Mouse (Mus musculus): Measurements from ENCODE around the gene Fxyd4. TPM values are rescaled to one million over a fixed set of nuclear protein-coding genes. Genes with fewer than 3 reads are reported as not detected.

The Fxyd4 gene
- total and polyA plus RNA-seq, 3 experiments: 0.22 TPM; not detected in 2

DNA sequence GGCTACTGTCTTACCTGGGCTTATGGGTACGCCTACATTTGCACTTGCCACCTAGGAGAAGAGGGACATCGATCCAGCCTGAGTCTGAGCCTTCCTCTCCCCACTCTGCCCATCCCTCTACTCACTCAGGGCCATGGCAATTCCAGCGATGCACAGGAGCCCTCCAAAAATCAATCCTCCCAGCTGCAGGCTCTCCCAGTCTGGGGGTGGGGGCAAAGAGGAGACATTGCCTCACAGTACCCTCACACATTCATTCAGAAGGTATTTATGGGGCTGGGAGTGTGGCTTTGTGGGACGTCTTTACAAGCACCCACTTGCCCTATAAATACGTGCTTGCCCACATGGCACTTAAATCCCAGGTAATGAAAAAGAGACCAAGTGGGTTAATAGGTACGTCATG is 3.2 kb downstream of the Fxyd4 start (continued):
- TF ChIP-seq UBTF (IDR thresholded peaks at IDR 0.05; ENCODE audit: borderline replicate concordance, insufficient read depth, low read depth, low read length): no peak
- no peak for TF ChIP-seq TBP (IDR thresholded peaks at IDR 0.05; ENCODE audit: low read depth, low read length)

- Histone ChIP-seq H3K27me3 (ENCODE audit: control insufficient read depth in 1 of 2, insufficient read depth in 2 of 2, low read length in 2 of 2) (no peaks in the 10 kb centered on the region), H3K9ac (ENCODE audit: control insufficient read depth, low read depth, low read length, poor library complexity, severe bottlenecking) (no peak overlapping the region), H3K4me3 (ENCODE audit: control insufficient read depth in 1 of 2, insufficient read depth in 1 of 2, low read depth in 2 of 2, low read length in 2 of 2) (no peak overlapping the region), H3K4me1 (ENCODE audit: control insufficient read depth in 1 of 2, insufficient read depth in 2 of 2, low read length in 2 of 2) (0 out of 4 replicates have a peak, but pooled peaks cover 0 to 3% of the 10 kb centered on the region in 2 experiments), H3K36me3 (ENCODE audit: control insufficient read depth in 1 of 2, insufficient read depth in 2 of 2, low read length in 2 of 2) (no peaks in the 10 kb centered on the region), H3K9me3 (replicated peaks; ENCODE audit: insufficient read depth, low read length) (no peaks in the 10 kb centered on the region), H3K79me2 (ENCODE audit: control insufficient read depth, insufficient read depth, low read length, poor library complexity) (no peaks in the 10 kb centered on the region), H3K27ac (ENCODE audit: control insufficient read depth, low read depth, low read length) (no peak overlapping the region)
- DNase-seq (ENCODE audit: low read depth, low spot score): peak; percentile 79
- no peak for TF ChIP-seq JUND (IDR thresholded peaks at IDR 0.05; ENCODE audit: low read depth, low read length)
- peak; percentile 51 for TF ChIP-seq SMC3 (IDR thresholded peaks at IDR 0.05; ENCODE audit: low read depth, low read length)
- no peak for TF ChIP-seq MXI1 (IDR thresholded peaks at IDR 0.05; ENCODE audit: low read depth, low read length)
- no peak for TF ChIP-seq NRF1 (IDR thresholded peaks at IDR 0.05; ENCODE audit: insufficient read depth, low read depth, low read length, poor library complexity, severe bottlenecking)
- TF ChIP-seq POLR2A (IDR thresholded peaks at IDR 0.05; ENCODE audit: control insufficient read depth in 1 of 2, insufficient read depth in 1 of 2, low read depth in 1 of 2, low read length in 2 of 2, poor library complexity in 1 of 2): no peak; a peak in 1 of 4 replicates
- 0 out of 2 replicates have a peak, but pooled peaks have one; percentile 13 for TF ChIP-seq ZC3H11A (IDR thresholded peaks at IDR 0.05; ENCODE audit: low read depth, low read length)
- TF ChIP-seq MYB (IDR thresholded peaks at IDR 0.05; ENCODE audit: low read depth, low read length): no peak
- TF ChIP-seq MAX (IDR thresholded peaks at IDR 0.05; ENCODE audit: low read length): no peak
- TF ChIP-seq SIN3A (IDR thresholded peaks at IDR 0.05; ENCODE audit: low read length): no peak
- TF ChIP-seq POLR2AphosphoS2 (IDR thresholded peaks at IDR 0.05; ENCODE audit: low read length): peak; percentile 5; the same call in 1 of the 2 replicates
- TF ChIP-seq RCOR1 (IDR thresholded peaks at IDR 0.05; ENCODE audit: low read depth, low read length): peak; percentile 79
- TF ChIP-seq RAD21 (IDR thresholded peaks at IDR 0.05; ENCODE audit: low read depth, low read length): peak; percentile 45
- TF ChIP-seq USF2 (IDR thresholded peaks at IDR 0.05; ENCODE audit: borderline replicate concordance in 1 of 2, insufficient read depth in 1 of 2, low read depth in 1 of 2, low read length in 2 of 2): no peak
- no peak for TF ChIP-seq HCFC1 (IDR thresholded peaks at IDR 0.05; ENCODE audit: low read depth, low read length)
- TF ChIP-seq ETS1 (IDR thresholded peaks at IDR 0.05; ENCODE audit: low read depth, low read length): peak; percentile 49
- TF ChIP-seq ZNF384 (IDR thresholded peaks at IDR 0.05; ENCODE audit: low read depth, low read length): no peak
- TF ChIP-seq TCF12 (IDR thresholded peaks at IDR 0.05; ENCODE audit: low read depth, low read length): no peak
- TF ChIP-seq MAZ (IDR thresholded peaks at IDR 0.05; ENCODE audit: low read depth, low read length): no peak
- no peak for TF ChIP-seq CHD2 (IDR thresholded peaks at IDR 0.05; ENCODE audit: low read length)
- no peak for TF ChIP-seq MEF2A (IDR thresholded peaks at IDR 0.05; ENCODE audit: extremely low read depth, insufficient replicate concordance, low read depth, low read length, poor library complexity, severe bottlenecking)
- TF ChIP-seq GABPA (IDR thresholded peaks at IDR 0.05; ENCODE audit: low read depth, low read length): no peak
- no peak for TF ChIP-seq CHD1 (IDR thresholded peaks at IDR 0.05; ENCODE audit: low read depth, low read length)
- TF ChIP-seq UBTF (IDR thresholded peaks at IDR 0.05; ENCODE audit: borderline replicate concordance, insufficient read depth, low read depth, low read length): no peak
- no peak for TF ChIP-seq BHLHE40 (IDR thresholded peaks at IDR 0.05; ENCODE audit: borderline replicate concordance, low read depth, low read length)
- no peak for TF ChIP-seq TAL1 (IDR thresholded peaks at IDR 0.05; ENCODE audit: low read length)
- no peak for TF ChIP-seq MYC (IDR thresholded peaks at IDR 0.05; ENCODE audit: low read depth, low read length)
- TF ChIP-seq MAFK (IDR thresholded peaks at IDR 0.05; ENCODE audit: borderline replicate concordance, low read depth, low read length): no peak
- TF ChIP-seq EP300 (IDR thresholded peaks at IDR 0.05; ENCODE audit: low read depth in 1 of 2, low read length in 2 of 2): peak in 1 of 2 experiments; percentile 15; a peak in 1 of 4 replicates
- TF ChIP-seq ZKSCAN1 (IDR thresholded peaks at IDR 0.05; ENCODE audit: low read depth, low read length): no peak
- TF ChIP-seq TBP (IDR thresholded peaks at IDR 0.05; ENCODE audit: low read depth, low read length): no peak
- no peak for TF ChIP-seq NELFE (IDR thresholded peaks at IDR 0.05; ENCODE audit: low read depth, low read length)
- no peak for TF ChIP-seq POLR2AphosphoS5 (IDR thresholded peaks at IDR 0.05; ENCODE audit: borderline replicate concordance, low read depth, low read length)
- no peak for TF ChIP-seq E2F4 (IDR thresholded peaks at IDR 0.05; ENCODE audit: borderline replicate concordance, low read depth, low read length)
Observed at GRCm38 (mm10) chr6:117932325-117933051, 5.0 kb downstream of the Fxyd4 start.
